Mouse (Mus musculus) lung, postnatal 0 days (tissue): ENCODE data around the gene Pck1.
"Not testable (repeated sequence)": the region's sequence is repeated elsewhere in the genome, so short reads cannot be mapped to it uniquely, and the experiment has no call there.

Source experiments
- CTCF ChIP-seq: IDR thresholded peaks from 2 replicates; pipeline ENCODE4 v1.5.1; 2016; ENCODE audit warnings: antibody characterized with exemption, mild to moderate bottlenecking
- EP300 ChIP-seq: IDR thresholded peaks from 2 replicates; pipeline ENCODE4 v1.6.1; 2016; ENCODE audit warnings: antibody characterized with exemption, mild to moderate bottlenecking, control low read depth

GRCm38 (mm10) chr2:173120117-173120516 lies 32.7 kb upstream of the Pck1 start:
- not testable (repeated sequence) for TF ChIP-seq CTCF, EP300
